Mouse (Mus musculus) lung, embryonic 14.5 days (tissue): ENCODE data around the gene Fbxo30. TPM values are rescaled to one million over a fixed set of nuclear protein-coding genes. Genes with fewer than 3 reads are reported as not detected.

Experiments
- ATAC-seq: fragments of 200-750 bp; cut with Nextera tagmentation; 2 replicates; pipeline ENCODE4 v1.8.0; 2017; ENCODE audit warnings: mild to moderate bottlenecking, moderate TSS enrichment, moderate library complexity; ENCODE audit not compliant: insufficient read depth
- DNase-seq: peaks from one replicate; pipeline ENCODE4 v3.0.0-alpha.2; 2015
- H3K27ac ChIP-seq: fragments of 300-500 bp; sonication (generic); 2 replicates; pipeline ENCODE4 v1.5.1; 2014; ENCODE audit warnings: low read depth, mild to moderate bottlenecking, moderate library complexity
- H3K27me3 ChIP-seq: fragments of 300-500 bp; sonication (generic); 2 replicates; pipeline ENCODE4 v1.6.1; 2014; ENCODE audit warnings: low read length, control low read depth; ENCODE audit not compliant: insufficient read depth
- H3K36me3 ChIP-seq: fragments of 300-500 bp; sonication (generic); 2 replicates; pipeline ENCODE4 v1.6.1; 2014; ENCODE audit warnings: control low read depth; ENCODE audit not compliant: insufficient read depth
- H3K4me1 ChIP-seq: fragments of 300-500 bp; sonication (generic); 2 replicates; pipeline ENCODE4 v1.6.1; 2014; ENCODE audit warnings: antibody characterized with exemption, control low read depth; ENCODE audit not compliant: insufficient read depth
- H3K4me2 ChIP-seq: fragments of 300-500 bp; sonication (generic); 2 replicates; pipeline ENCODE4 v1.6.1; 2014; ENCODE audit warnings: mild to moderate bottlenecking
- H3K4me3 ChIP-seq: fragments of 300-500 bp; sonication (generic); 2 replicates; pipeline ENCODE4 v1.5.1; 2014; ENCODE audit warnings: low read depth, low read length
- H3K9ac ChIP-seq: fragments of 300-500 bp; sonication (generic); 2 replicates; pipeline ENCODE4 v1.6.1; 2014
- H3K9me3 ChIP-seq: fragments of 300-500 bp; sonication (generic); 2 replicates; pipeline ENCODE4 v1.6.1; 2016; ENCODE audit warnings: low read depth, low read length, control low read depth
- CTCF ChIP-seq: IDR thresholded peaks from 2 replicates; pipeline ENCODE4 v1.5.1; 2016; ENCODE audit warnings: antibody characterized with exemption, low read depth
- WGBS: fragments of 180-500 bp; shearing (Covaris S2); extraction: QIAGEN DNeasy Blood & Tissue Kit; methylation state at CpG from one replicate; pipeline ENCODE4 v1.1.7; 2014; 5-methylcytosine and 5-hydroxymethylcytosine counted together
- polyA plus RNA-seq: library from polyadenylated mRNA; unstranded; fragments of >200 nt; fragmentation: Nextera tagmentation; extraction: Ambion mirVana; gene quantifications from 2 replicates; pipeline ENCODE4 v1.2.1, GENCODE M21; 2014

Gene Fbxo30
- polyA plus RNA-seq, 1 experiment from 2014 or later: 33.6 TPM

GRCm38 (mm10) chr10:11326526-11326925 lies 45.4 kb downstream of the Fbxo30 start:
- ATAC-seq (no peak), DNase-seq (no peak)
- Histone ChIP-seq H3K27me3 (no peaks in the 10 kb centered on the region), H3K4me2 (no peak overlapping the region), H3K9ac (no peak overlapping the region), H3K4me3 (no peak overlapping the region), H3K27ac (no peak overlapping the region), H3K4me1 (no peaks in the 10 kb centered on the region), H3K9me3 (no peaks in the 10 kb centered on the region), H3K36me3 (no peaks in the 10 kb centered on the region)
- WGBS: 87% methylated on average over 3 of the region's 3 CpGs
- TF ChIP-seq CTCF: peak; percentile 59

- DNase-seq: peak; percentile 91
- peak within 1 kb of the TSS; percentile 63 for H3K4me3 ChIP-seq
- peak within 1 kb of the TSS; percentile 74 for H3K4me2 ChIP-seq
- no peaks in the 10 kb centered on the region for H3K4me1 ChIP-seq
- H3K36me3 ChIP-seq: no peaks in the 10 kb centered on the region
- ATAC-seq: peak; percentile 98
- under 1% methylated on average over 102 of the region's 106 CpGs for WGBS
- H3K27ac ChIP-seq: peak within 1 kb of the TSS; percentile 97
- TF ChIP-seq CTCF: no peak
- peak within 1 kb of the TSS; percentile 88 for H3K9ac ChIP-seq
- no peaks in the 10 kb centered on the region for H3K27me3 ChIP-seq
- H3K9me3 ChIP-seq: no peaks in the 10 kb centered on the region
Measured at GRCm38 (mm10) chr10:11343205-11344141, 62.3 kb downstream of the Fbxo30 start, which contains the start of gene Epm2a. TSS of gene Epm2a (plus strand) at chr10:11343404.

- no peaks in the 10 kb centered on the region for H3K4me1 ChIP-seq
- peak; percentile 35 for DNase-seq
- H3K9me3 ChIP-seq: no peaks in the 10 kb centered on the region
- no peak for TF ChIP-seq CTCF
- H3K27ac ChIP-seq: no peak overlapping the region
- H3K4me3 ChIP-seq: no peak overlapping the region
- H3K9ac ChIP-seq: no peak overlapping the region
- H3K27me3 ChIP-seq: no peaks in the 10 kb centered on the region
- ATAC-seq: no peak
- WGBS: 70% methylated on average over 18 of the region's 18 CpGs
- no peaks in the 10 kb centered on the region for H3K36me3 ChIP-seq
- no peak overlapping the region; the same call in 1 of the 2 replicates for H3K4me2 ChIP-seq
Measured at GRCm38 (mm10) chr10:11344536-11345468, 63.7 kb downstream of the Fbxo30 start.

Other genes starting within 250 kb of the Fbxo30 start
- gene Grm1, start 199.0 kb upstream of the Fbxo30 start, polyA plus RNA-seq: 0.04 and 0.09 TPM in 2 replicates
- 22.2 and 22.7 TPM in 2 replicates for gene Shprh, start 131.9 kb upstream of the Fbxo30 start, polyA plus RNA-seq
- gene Epm2a, start 62.1 kb downstream of the Fbxo30 start, polyA plus RNA-seq: 0.46 and 0.59 TPM in 2 replicates